Mouse (Mus musculus) ES-E14 (cell line): Measurements from ENCODE around the gene Krt222.

Experiments used
- CHD2 ChIP-seq: IDR thresholded peaks from 2 replicates; pipeline ENCODE4 v1.6.1; 2014; ENCODE audit warnings: mild to moderate bottlenecking, low read depth, low read length, inconsistent platforms
- HCFC1 ChIP-seq: IDR thresholded peaks from 2 replicates; pipeline ENCODE4 v1.6.1; 2012; ENCODE audit warnings: low read length, inconsistent platforms, borderline replicate concordance; ENCODE audit not compliant: insufficient read depth
- ZC3H11A ChIP-seq: IDR thresholded peaks from 2 replicates; pipeline ENCODE4 v1.6.1; 2012; ENCODE audit warnings: low read depth, mild to moderate bottlenecking, inconsistent platforms, low read length, borderline replicate concordance
- ZNF384 ChIP-seq: IDR thresholded peaks from 2 replicates; pipeline ENCODE4 v1.6.1; 2012; ENCODE audit warnings: low read depth, low read length, inconsistent platforms

- TF ChIP-seq ZNF384 (no peak), CHD2 (no peak), HCFC1 (no peak), ZC3H11A (no peak)
These were observed 21.3 kb upstream of the Krt222 start for GRCm38 (mm10) chr11:99265220-99265619.
